Mouse (Mus musculus) spleen, postnatal 4 days (tissue): Measurements from ENCODE around the gene Mettl14.

Source experiments
- DNase-seq, 2 experiments: peaks; one replicate each; pipeline ENCODE4 v3.0.0; 2022; ENCODE audit warnings: low spot score in 2 of 2

Mettl14 gene

GRCm38 (mm10) chr3:123320341-123320740 lies 65.6 kb downstream of the Mettl14 start:
- DNase-seq = no peak
